Mouse (Mus musculus) left cerebral cortex, adult 8-10 months (tissue): Measurements from ENCODE around the gene Yif1b. TPM values are rescaled to one million over a fixed set of nuclear protein-coding genes. Genes with fewer than 3 reads are reported as not detected.
A peak's percentile ranks its signal among the peaks of the same experiment; 100 is the strongest.

Source experiments
- DNase-seq, 2 experiments: peaks; one replicate each; pipeline ENCODE4 v3.0.0; 2022; ENCODE audit warnings: low spot score in 2 of 2
- total RNA-seq, 4 experiments: library from RNA; stranded (reverse); gene quantifications; 2 replicates each; pipeline ENCODE4 v1.2.4; 2022

Gene Yif1b
- total RNA-seq, 4 experiments from 2014 or later: 50.5 to 55.8 (median 53.6) TPM

GRCm38 (mm10) chr7:29279261-29279660, 41.1 kb downstream of the Yif1b start:
- DNase-seq: no peak

GRCm38 (mm10) chr7:29279924-29280323, 41.8 kb downstream of the Yif1b start:
- DNase-seq: no peak

GRCm38 (mm10) chr7:29280801-29281200, 42.7 kb downstream of the Yif1b start:
- no peak for DNase-seq

DNA sequence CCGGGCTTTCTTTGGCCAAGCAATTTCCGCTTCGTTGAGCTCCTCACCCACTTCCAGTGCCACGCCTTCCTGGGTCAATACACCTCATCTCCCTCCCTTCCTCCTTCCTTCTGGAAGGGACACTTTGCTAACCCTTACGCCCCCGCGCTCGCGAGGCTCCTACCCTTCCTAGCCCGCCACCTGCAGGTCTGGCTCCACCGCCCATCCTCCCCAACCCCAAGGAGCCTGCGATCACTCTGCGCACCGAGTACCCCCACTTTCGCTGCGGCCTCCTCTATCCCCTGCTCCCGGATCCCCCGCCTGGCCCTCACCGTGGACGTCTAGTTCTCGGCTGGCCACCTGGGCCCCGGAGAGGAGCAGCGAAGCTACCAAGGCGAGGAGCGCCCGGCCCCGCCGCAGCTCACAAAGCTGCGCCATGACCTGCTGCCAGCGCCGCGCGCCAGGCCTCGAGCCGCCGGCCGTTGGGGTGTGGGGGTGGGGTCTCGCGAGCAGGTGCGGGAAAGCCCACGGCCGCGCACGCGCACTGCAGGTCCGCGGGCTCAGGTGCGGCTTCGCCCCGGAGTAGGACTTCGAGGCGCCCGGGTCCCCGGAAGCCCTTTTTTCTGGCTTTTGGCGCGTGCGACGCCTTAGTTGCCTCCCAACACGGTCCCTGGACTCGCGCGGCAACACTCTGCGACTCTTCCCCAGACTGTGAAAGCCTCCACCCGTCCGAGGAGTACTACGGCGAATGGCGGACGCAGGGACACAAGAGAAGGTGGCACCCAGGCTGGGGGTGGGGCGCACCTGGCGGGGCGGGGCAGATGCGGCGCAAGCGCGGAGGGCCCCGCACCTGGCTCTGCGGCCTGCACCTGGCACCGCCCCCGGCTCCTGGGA, 43.3 kb downstream of the Yif1b start, which contains the start of gene Spint2:
Gene Spint2 (minus strand): TSS at position 712 of the 873 bp plus-strand sequence.
- DNase-seq: peak in 1 of 2 experiments; percentile 40

DNA sequence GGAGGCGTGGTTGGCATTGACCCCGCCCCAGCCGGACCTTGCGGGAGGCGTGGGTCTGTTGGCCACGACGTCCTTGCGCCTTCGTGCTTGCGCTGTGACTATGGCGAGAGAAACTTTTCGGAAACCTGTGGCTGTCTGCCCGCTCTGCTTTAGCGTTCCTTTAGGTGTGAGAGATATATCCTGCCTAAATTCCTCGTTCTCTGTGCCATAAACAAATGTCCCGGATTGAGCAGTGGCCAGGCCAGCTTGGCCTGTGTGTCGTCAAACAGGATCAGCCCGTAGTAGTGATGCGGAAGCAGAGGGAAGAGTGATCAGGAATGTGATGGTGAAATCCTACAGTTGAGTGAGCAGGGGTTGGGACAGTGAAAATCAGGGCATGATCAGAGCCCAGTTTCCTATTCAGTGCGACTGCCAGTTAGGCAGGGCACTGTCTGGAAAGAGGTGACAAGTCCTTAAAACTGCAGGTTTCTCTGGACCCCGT, 44.0 kb downstream of the Yif1b start:
- DNase-seq: no peak

DNA sequence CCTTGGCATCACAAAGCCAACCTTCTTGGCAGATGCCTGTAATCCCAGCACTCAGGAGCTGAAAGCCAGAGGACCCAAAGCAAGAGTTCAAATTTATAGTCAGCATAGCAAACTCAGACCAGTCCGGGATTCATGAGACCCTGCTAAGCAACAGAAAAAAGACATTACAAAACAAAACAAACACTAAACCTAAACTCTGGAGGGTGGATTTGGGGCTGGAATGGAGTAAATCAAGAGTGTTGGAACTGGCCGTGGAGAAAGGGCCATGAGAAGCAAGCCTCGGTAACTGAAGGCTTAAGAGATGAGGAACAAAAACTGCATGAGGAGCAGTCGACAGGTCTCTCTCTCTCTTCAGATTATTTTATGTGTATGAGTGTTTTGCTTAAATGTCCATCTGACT, 45.7 kb downstream of the Yif1b start:
- no peak for DNase-seq

DNA sequence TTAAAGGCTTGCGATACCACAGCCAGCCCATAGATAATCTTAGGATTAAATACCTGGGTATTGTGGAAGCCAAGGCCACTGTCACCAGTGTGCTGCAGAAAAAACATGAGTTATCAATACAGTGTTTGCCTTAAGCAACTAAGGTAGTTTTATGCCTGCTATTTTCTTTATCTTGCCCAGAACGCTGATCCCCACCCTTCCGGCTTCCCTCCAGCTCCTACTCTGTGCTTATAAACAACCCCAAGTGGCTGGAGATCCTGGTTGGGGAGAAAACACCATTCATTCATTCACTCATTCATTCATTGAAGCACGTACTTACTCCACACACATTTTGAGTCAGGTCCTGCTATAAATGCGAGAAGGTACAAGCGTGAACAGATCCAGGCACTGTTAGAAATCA, 46.4 kb downstream of the Yif1b start:
- no peak for DNase-seq

GRCm38 (mm10) chr7:29287481-29287880, 49.4 kb downstream of the Yif1b start:
- DNase-seq: no peak

DNA sequence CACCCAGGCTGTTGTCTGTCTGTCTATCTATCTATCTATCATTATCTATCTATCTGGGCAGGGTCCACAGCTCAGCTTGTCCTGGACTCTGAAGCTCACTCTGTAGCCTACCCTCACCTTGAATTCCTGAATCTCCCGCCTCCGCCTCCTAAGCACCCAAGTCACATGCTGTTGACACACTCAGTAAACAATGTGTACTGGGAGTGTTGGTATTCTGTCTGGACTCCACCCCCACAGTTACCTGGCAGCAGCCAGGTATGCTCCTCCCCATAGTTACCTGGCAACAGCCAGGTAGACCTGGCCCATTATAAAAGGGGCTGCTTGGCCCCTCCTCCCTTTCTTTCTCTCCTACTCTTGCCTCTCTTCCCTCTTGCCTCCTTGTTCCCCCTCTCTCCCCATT, 50.0 kb downstream of the Yif1b start:
- no peak for DNase-seq

- no peak for DNase-seq
Measured at GRCm38 (mm10) chr7:29288942-29289638, 51.0 kb downstream of the Yif1b start, which contains the start of gene Ppp1r14a. Gene Ppp1r14a, plus strand, starts transcription at chr7:29289308.

DNA sequence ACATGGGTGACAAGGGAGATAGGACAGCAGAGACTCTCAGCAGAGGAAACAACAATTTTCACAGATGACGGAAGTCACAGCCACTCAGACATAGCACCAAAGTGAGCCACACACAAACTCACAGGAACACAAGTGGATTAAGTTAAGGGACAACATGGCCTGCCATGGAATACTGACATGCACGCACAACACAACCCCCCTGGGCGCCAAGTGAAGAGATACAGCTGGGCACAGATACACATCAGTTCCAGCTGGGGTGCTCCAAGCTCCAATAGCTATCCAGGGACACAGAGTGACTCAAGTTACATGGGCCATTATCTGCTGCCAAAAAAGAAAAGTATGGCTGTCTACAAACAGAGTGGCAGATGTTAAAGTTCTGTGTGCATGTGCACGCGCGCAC, 51.7 kb downstream of the Yif1b start:
- DNase-seq: no peak

GRCm38 (mm10) chr7:29290691-29291485, 52.8 kb downstream of the Yif1b start:
- peak in 1 of 2 experiments; percentile 63 for DNase-seq

DNA sequence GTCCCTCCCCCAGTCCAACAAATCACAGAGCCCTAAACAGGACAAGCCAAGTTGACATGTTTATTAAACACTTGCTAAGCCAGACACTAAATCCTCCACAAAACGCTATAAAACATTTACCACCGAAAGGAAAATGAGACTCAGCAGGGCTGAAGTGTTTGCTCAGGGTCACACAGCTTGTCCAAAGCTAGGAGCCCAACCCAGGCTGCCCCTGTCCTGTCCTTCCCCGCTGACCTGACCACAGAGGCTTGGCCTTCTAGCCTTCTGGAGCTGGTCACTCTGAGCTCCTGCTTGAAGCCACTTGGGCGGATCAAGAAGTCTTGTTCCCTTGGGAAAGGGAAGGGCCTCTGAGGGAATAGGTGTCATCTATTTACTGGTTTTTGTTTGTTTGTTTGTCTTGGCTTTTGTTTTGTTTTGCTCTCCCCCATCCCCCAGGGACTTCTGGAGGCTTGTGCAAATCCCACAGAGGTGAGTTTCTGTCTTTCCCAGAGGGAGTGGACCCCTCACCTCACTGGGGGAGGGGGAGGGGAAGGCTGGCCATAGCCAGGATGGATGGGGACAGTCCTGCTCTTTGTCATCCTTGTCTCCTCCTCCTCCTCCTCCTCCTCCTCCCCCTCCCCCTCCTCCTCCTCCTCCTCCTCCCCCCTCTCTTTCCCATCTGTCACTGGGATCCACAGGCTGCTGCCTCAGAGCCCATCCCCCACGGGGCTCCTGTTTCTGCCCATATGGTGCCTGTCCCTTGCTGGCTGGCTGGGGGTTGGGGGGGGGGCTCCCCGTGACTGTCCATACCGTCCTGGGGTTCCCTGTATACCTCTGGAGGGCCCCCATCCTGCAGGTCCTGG, 53.7 kb downstream of the Yif1b start:
- no peak for DNase-seq

- DNase-seq: no peak
Measured at GRCm38 (mm10) chr7:29292458-29293098, 54.4 kb downstream of the Yif1b start.

GRCm38 (mm10) chr7:29293131-29294065, 55.3 kb downstream of the Yif1b start:
- no peak for DNase-seq

DNA sequence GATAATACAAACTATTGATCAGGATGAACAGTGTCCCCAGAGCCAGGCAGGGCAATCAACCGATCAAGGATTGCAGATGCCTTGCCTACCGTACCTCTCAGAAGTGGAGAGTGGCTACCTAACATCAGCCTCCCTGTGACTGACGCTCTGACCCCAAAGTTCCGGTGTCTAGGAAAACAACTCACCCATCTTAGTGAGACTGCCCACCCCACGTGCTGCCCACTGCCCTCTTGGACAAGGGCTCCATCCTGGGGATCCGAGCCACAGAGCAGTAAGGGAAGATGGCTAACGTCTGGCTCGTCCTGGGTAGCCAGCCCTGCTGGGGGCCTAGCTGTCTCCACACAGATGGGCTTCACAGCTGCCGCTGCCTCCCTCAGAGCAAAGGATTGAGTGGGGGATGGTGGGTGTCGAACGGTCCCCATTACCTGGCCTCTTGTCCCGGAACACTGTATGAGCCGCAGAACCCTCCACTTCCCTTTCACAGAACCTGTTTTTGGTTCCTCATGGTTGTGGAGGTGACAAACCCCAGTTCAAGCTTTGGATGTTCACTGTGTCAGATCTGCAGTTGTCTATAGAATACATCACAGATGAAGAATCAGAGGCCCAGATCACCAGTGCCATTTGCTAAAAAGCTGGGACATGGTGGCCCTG, 56.1 kb downstream of the Yif1b start:
- no peak for DNase-seq

GRCm38 (mm10) chr7:29295861-29296647, 57.9 kb downstream of the Yif1b start:
- DNase-seq: no peak

DNA sequence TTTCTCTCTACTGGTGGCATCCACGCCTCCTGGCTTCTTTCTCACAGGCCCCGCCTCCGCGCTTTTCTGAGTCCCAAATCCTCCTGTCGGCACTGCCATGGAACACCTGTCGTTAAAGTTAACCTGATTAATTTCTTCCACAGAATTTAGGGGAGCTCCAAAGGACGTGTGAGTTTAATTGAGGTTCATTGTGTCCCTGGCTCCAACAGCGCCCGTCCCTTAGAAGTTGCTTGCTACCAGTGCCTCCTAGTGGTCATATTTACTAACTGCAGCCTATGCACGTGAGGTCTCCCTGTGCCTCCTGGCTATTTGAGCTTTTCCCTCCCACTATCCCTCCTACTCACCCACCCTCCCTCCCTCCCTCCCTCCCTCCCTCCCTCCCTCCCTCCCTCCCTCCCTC, 58.9 kb downstream of the Yif1b start:
- DNase-seq: no peak
